Mouse (Mus musculus) regulatory T cell (primary cell): Measurements from ENCODE around the gene Zfr.
"Not testable (repeated sequence)": the region's sequence is repeated elsewhere in the genome, so short reads cannot be mapped to it uniquely, and the experiment has no call there.

Source experiments
- in situ Hi-C: fragments of 300-600 bp; cut with MboI, MseI; formaldehyde crosslinking; loops from one replicate; pipeline ENCODE4 v1.15.1; 2025; ENCODE audit warnings: high pct_unique_total_duplicates

The Zfr gene

GRCm38 (mm10) chr15:12104827-12105226 is 12.8 kb upstream of the Zfr start:
- in situ Hi-C loops, result no loop called here

- in situ Hi-C loops, result no loop called here
These were observed 11.2 kb upstream of the Zfr start for GRCm38 (mm10) chr15:12106430-12106829.

- in situ Hi-C loops, result no loop called here
These were observed 9.4 kb upstream of the Zfr start for GRCm38 (mm10) chr15:12108200-12108599.

GRCm38 (mm10) chr15:12108922-12109321 is 8.7 kb upstream of the Zfr start:
- in situ Hi-C loops, result not testable (repeated sequence)

GRCm38 (mm10) chr15:12111232-12111631 is 6.4 kb upstream of the Zfr start:
- in situ Hi-C loops, result no loop called here

- in situ Hi-C loops, result no loop called here
These were observed 4.2 kb upstream of the Zfr start for GRCm38 (mm10) chr15:12113411-12113810.

GRCm38 (mm10) chr15:12114546-12114945 is 3.1 kb upstream of the Zfr start:
- in situ Hi-C loops, result no loop called here

GRCm38 (mm10) chr15:12115722-12116230 is 1.9 kb upstream of the Zfr start:
- in situ Hi-C loops, result no loop called here

- in situ Hi-C loops, result no loop called here
These were observed 431 bp downstream of the Zfr start for GRCm38 (mm10) chr15:12118093-12118431.

- in situ Hi-C loops, result no loop called here
These were observed 949 bp downstream of the Zfr start for GRCm38 (mm10) chr15:12118432-12119128.

GRCm38 (mm10) chr15:12119129-12119466 is 1.5 kb downstream of the Zfr start:
- in situ Hi-C loops, result no loop called here

- in situ Hi-C loops, result loop anchor here (10.0 kb wide), 1 partner anchor 320 kb away; no protein-coding TSS in a partner anchor
These were observed 7.3 kb downstream of the Zfr start for GRCm38 (mm10) chr15:12124913-12125312.

GRCm38 (mm10) chr15:12130871-12131270 is 13.2 kb downstream of the Zfr start:
- in situ Hi-C loops, result not testable (repeated sequence)

GRCm38 (mm10) chr15:12134546-12134945 is 16.9 kb downstream of the Zfr start:
- in situ Hi-C loops, result no loop called here

GRCm38 (mm10) chr15:12135368-12135767 is 17.7 kb downstream of the Zfr start:
- in situ Hi-C loops, result no loop called here

GRCm38 (mm10) chr15:12136371-12136770 is 18.7 kb downstream of the Zfr start:
- in situ Hi-C loops, result no loop called here

GRCm38 (mm10) chr15:12140985-12141729 is 23.5 kb downstream of the Zfr start:
- in situ Hi-C loops, result no loop called here

- in situ Hi-C loops, result no loop called here
These were observed 29.8 kb downstream of the Zfr start for GRCm38 (mm10) chr15:12147423-12147822.

GRCm38 (mm10) chr15:12149501-12149900 is 31.9 kb downstream of the Zfr start:
- in situ Hi-C loops, result no loop called here

- in situ Hi-C loops, result no loop called here
These were observed 36.1 kb downstream of the Zfr start for GRCm38 (mm10) chr15:12153747-12154146.

- in situ Hi-C loops, result no loop called here
These were observed 60.5 kb downstream of the Zfr start for GRCm38 (mm10) chr15:12178126-12178525.

GRCm38 (mm10) chr15:12181181-12181805 is 63.7 kb downstream of the Zfr start:
- in situ Hi-C loops, result not testable (repeated sequence)
